Mouse (Mus musculus) CD4-positive helper T cell, adult 2 months (primary cell): ENCODE measurements around the gene Trap1.
"Not testable (repeated sequence)": the region's sequence is repeated elsewhere in the genome, so short reads cannot be mapped to it uniquely, and the experiment has no call there.

Experiments
- DNase-seq: peaks from one replicate; pipeline ENCODE4 v3.0.0-alpha.2; 2012; ENCODE audit warnings: low read depth, missing footprints, low spot score

Trap1 gene

DNA sequence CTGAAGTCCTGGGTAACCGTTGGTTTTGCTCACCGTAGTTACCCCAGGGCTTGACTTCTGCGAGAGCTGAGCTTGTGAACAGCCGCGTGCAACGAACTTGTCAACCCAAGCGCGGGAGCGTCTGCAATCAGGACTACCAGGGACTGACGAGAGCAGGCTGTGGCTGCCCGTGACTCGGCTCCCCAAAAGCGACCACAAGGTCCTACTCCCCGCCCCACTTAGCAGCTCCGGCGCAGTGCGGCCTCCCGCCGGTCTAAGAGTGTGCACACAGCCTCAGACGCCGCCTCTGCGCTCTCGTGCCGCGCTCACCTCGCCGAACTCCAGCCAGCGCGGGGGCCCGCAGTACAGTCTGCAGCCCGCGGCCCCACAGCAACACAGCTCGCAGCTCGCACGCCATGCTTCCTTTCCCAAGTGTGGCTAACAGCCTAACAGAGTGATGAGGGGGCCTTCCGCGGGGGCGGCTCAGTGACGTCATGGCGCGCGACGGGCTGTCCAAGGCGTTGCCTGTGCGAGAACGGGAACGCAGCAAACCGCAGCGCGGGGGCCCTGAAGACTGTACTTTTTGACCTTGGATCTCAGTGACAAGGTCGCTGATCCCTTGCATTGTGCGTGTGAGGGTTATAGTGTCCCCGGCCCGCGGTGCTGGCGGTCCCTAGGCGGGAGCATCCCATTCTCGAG, at the start of gene Trap1:
Gene Trap1 (minus strand): TSS at position 444 of the 678 bp plus-strand sequence.
- peak; percentile 94 for DNase-seq

DNA sequence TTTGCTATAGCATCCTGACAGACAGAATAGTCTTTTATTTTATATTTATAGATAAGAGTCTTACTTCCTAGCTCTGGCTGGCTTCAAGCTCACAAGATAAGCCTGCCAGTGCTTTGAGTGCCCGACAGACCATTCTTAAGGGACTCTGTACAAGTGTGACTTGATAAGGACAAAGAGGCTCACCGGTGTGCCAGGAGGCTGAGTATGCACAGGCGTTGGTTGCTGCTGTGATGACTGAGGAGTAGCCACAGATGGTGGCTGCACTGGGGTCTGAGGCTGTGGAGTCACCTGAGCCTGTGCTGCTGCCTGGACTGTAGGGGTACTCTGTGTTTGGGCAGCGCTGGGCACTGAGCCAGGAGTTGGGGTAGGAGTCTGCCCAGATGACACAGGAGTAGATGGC, 39.4 kb upstream of the Trap1 start:
- no peak for DNase-seq

DNA sequence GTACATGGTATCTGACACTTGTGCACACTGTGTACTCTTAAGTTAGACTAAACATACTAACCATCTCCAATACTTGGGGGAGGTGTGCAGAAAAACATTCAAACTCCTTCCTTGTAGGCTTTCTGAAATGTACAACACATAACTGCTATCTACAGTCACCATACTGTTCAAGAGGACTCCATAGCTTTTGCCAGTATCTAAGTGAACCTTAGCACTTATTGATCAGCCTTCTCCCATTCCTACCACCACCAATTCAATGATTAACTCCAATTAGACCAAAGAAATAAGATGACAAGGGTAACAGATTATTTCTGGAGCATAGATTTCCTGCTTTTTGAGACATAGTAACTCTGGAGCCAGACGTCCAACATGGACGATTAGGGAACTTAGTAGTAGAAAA, 22.7 kb upstream of the Trap1 start:
- DNase-seq, result no peak

DNA sequence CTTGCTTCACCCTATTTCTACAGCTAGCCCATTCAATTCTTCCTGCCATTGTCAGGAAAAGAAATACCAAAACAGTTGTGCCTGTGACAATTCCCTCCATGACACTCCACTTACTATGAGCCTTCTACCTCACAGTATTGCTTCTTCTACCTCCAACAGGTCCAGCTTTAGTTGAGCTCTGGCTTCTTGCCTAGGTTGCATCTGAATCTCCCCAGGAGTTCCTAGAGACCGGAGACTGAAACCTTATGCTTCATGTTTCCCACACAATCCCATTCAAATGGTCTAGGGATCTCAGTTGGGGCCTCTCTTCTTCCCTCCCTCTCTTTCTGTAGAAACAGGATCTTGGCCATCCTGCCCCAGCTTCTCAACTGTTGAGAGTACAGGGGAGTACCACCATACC, 19.9 kb upstream of the Trap1 start:
- DNase-seq, result no peak

DNA sequence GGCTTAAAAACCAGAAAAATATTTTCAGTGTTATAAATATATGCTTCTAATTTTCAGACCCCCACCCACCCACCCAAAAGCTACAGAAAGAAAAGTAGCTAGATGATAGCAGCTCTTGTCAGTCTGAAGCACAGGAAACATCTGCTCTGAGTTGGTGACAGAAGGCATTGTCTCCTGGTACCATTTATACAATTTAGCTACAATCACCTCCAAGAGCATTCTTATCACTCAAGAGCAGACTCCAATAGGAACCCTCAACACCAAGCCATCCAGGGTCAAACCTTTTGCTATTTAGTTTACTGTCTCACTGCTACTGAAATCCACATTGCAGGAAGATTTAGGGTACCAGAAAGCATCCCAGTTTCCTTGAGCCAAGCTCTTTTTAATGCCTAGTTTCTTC, 19.3 kb upstream of the Trap1 start:
- no peak for DNase-seq

DNA sequence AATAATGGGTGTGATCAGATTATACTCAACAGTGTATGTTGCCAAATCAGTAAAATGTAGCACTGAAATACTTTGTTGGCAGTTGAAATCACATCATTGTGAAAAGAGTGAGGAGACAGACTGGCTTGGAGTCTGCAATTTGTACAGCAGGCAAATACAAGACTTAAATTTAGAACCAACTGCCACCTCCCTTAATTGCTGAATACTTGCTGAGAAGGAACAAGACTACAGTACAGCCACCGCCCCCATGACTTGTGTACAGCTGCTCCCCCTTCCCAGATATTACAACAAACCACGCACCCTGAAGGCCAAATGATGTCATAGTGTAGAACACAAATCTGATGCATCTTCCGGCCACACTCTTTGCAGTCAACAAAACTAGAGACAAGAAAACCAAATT, 18.5 kb upstream of the Trap1 start:
- DNase-seq, result no peak

DNA sequence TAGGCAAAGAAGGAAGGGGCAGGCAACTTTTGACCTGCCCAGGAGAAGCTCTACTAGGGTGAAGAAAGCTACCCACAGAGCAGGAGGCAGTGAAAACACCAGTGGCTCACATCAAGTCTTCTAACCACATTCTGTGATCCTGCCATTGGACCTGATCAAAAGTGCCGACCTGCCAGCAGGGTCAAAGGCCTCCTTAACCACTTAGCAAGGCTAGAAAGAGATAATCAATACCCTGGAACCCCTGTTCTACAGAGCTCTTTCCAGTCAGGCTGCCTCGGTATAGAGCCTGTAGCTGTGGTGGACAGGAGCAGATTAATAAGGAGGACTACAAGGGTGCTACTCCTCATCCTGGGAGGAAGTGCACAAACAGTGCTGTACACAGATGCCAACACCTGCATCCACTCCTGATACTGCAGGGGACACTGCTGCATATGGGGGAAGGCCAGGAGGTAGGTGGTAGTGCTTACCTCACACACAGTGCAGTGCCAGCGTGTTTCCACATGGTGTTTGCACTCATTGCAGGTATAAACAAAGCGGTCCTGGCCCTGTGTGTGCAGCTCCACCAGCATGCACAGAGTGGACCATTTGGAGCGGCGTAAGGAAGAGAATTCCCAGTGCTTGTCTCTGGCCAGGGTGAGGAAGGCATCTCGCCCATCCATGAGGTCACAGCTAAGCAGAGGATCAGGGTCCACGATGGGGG, 9.7 kb upstream of the Trap1 start:
- DNase-seq, result no peak

DNA sequence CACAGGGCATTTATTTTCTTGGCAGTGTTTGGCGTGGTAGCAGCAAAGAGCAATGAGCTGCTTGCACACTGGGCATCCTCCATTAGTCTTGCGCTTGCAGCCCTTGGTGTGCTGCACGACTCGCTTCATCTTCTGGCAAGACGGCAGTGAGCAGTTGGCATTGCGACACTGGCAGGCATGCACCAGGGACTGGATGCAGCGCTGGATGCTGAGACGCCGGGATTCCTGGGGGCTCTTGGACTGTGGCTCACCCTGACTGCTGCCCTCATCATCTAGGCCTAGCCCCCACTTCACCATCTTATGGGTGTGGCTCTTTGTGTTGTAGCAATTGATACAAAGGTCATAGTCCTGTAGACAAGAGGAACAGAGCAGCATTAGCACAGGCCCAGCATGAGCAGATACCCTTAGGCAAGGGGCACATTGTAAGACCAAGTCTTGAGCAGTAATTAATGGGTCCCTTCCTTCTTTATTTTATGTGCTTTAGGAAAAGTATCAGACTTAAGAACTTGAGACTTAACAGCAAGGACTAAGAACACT, 8.3 kb upstream of the Trap1 start:
- no peak for DNase-seq

DNA sequence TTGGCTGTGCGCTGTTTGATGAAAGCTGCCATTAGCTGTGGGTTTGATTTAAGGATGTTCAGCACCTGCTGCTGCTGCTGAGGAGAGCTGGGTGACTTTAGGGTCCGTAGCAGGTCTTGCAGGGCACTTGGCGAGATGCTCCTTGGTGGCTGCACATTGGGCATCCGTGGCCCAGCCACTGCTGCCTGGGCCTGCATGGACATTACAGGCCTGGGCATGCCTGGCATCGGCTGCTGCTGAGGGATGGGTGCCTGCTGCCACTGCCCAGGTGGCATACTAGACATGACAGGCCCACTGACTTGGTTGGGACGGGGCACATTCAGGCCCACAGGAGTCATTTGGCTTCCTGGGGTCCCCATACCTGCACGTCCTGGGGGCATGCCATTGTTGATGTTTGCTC, 7.4 kb upstream of the Trap1 start:
- DNase-seq, result no peak

DNA sequence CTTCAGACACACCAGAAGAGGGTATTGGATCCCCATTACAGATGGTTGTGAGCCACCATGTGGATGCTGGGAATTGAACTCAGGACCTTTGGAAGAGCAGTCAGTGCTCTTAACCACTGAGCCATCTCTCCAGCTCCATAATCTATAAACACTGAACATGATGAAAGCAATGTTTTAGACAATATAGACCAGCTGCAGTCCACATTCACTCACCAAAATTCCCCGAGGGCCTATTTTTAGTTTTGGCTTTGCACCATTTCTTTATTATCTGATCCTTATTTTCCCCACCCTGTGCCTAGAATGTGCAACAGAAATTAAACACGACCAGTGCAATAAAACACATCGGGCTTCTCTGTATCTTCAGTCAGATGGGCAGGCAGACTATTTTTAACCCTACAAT, 2.8 kb upstream of the Trap1 start:
- not testable (repeated sequence) for DNase-seq

DNA sequence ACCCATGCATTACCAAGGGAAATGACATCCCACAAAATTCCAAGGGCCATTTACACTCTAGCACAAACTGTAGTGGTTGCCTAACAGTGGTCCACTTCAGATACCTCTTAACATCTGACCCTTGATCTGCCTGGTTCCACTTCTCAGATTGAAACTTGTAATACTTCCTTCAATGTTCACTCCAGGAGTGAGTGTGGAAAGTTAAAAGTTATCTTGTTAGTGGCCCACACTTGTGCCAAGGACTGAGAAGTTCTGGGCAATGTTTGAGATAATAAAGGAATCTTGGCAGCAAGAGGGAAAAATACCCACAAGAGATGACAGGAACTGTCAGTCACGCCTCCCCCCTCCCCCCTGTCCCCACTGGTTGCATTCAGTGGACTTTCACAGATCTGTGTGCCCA, 2.0 kb upstream of the Trap1 start:
- no peak for DNase-seq

DNA sequence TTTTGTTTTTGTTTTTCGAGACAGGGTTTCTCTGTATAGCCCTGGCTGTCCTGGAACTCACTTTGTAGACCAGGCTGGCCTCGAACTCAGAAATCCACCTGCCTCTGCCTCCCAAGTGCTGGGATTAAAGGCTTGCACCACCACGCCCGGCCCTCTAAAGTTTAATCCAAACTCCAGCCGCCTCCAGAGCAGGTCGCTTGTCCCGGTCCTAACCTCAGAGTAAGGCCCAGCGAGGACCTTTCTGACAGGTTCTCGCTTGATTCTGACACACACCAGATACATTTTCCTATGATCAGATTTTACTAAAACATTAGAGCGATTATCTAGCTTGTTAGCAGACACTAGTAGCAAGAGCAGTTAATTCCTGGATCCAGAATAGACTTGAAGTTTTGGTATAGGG, 675 bp upstream of the Trap1 start:
- not testable (repeated sequence) for DNase-seq

DNA sequence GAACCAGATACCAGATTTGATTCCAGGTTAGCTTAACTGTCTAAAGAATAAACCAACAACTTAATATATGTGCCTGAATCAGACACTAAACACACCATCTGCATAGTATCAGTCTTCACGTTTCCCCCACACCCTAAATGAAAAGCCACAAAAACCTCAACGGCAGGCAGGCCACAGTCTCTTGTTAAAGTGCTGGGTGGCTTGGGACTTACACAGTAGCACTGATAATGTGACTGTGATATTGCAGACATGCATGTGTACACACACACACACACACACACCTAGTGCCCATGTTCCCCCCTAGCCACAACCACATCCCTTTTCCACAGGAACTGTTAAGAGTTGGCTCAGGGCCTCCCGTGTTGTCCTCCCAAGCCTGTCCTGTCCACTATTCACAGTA, 2.8 kb downstream of the Trap1 start:
- peak; percentile 42 for DNase-seq

DNA sequence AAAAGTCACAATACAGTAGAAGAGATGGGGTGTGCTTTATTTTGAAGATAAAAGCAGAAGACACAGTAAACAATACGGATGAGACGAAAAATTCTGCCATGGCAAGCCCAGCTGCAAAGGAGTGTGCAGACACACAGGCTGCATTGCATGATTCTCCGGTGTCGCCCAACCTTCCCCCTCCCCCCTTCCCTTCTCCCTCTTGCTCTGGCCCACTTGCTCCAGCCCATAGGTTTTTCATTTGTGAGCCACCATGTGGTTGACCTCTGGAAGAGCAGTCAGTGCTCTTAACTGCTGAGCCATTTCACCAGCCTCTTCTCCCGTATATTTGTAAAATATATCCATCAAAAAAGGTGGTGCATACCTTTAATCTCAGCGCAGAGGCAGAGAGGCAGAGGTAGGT, 3.3 kb downstream of the Trap1 start:
- no peak for DNase-seq

DNA sequence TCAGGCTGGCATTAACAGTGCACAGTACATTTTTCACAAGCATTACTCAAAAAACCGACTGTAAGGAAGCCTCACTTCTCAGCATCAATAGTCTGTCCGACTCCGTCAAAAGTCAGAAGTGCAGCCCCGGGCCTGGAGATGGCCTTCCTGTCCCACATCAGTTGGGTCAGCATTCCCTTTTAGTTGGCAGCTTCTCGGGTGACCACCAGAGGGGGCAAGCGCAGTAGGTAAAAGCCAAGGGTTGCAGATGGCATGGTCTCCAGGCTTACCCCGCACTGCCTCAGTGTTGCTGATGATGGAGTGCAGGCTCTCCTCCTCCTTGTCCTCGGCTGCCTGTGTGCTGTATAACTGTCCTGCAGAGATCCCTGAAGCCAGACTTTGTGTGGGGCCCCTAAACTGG, 9.0 kb downstream of the Trap1 start:
- peak; percentile 50 for DNase-seq

DNA sequence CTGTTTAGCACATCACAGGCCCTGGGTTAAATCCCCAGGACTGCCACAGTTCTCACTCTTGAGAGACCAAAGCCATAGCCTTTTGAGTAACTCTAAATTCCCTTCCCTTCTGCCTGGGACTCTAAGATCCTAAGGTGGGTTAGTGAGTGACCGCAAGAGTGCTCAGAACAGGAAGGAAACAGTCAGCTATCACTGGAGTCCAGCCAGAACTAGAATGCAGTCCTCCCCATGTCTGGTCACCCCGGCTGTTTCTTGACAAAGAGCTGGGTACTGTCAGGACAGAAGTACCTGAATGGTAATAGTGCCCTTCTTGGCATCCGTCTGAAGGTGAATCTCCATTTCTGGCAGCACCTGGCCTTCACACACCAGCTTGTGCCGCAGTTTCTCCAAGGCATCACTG, 12.7 kb downstream of the Trap1 start:
- DNase-seq, result no peak

DNA sequence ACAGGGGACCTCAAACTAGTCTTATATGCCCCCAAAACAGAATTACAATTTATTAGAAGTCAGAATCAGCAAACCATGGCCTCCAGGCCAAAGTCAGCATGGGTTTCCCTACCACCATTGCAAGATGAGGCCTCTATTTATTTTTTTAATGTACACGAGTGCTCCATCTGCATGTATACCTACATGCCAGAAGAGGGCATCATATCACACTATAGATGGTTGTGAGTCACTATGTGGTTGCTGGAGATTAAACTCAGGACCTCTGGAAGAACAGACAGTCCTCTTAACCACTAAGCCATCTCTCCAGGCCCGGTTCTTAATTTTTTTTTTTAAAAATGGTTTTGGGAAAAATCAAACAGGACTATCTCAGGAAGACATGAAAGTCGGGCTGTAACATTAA, 23.8 kb downstream of the Trap1 start:
- no peak for DNase-seq

DNA sequence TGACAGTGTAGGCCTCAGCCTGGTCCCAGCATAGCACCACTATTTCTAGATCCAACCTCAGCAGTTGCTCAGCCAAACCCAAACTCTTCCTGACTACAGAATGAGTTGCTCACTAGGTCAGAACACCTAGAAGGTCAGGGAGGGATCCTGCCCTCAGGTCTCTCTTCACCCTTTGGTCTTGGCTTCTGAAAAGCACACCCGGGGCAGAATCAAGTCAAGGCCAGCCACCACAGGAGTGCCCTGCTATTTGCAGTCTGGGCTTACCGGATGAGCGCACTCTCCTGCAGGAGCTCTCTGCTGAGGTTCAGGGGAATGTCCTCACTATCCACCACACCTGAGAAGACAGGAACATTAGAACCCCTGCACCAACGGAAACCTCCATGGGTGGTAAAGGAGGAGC, 25.0 kb downstream of the Trap1 start:
- DNase-seq, result no peak

DNA sequence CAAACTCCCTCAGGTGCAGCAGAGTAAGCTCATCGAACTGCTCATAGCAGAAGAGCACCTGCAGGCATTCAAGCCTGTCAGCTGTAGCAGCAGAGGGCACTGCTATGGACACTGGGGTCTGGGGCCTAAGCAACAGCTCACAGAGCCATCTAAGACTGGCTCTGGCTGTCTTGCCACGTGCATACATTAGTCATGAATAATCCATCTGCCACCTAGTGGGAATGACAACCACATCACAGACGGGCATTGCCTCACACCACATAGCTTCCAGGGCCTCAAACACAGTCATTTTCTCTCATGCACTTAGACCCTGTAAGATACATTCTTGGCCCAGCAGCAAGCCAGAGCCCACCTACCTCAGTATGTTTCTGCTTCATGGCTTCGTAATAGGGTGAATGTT, 32.1 kb downstream of the Trap1 start:
- DNase-seq, result no peak

DNA sequence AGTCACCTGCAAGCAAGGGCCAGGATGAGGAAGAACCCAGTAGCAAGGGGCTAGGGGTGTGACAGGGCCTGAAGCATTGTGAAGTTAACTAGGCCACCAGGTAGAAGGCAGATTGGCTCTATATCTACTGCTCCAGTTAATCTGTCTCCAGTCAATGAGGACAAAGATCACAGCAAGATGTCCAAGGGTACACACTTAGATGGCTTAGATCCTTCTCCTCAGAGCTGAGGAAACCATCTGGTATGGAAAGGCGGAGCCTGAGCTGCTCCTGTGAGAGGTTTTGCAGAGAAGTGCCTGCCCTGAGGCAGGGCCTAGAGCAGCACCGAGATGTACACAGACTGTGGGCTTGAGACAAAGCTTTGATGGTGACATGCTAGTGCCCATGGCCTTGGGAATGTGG, 33.5 kb downstream of the Trap1 start:
- DNase-seq, result no peak

DNA sequence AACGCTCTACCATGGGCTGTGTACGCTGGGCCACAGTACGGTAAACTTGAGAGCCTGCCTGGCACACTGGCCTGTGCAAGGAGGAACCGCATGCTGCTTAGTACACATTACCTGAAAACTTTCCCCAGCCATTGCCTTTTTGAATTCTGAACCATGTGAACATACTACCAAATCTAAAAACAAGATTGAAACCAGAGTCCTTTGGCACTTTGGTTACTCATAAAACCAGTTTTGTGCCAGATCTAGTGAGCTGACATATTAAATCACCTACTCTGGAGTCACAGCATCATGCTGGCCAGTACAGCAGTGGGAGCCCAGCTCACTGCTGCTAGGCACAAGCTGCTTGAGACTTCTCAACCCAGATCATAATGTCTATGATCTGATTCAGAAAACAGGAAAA, 36.0 kb downstream of the Trap1 start:
- no peak for DNase-seq

DNA sequence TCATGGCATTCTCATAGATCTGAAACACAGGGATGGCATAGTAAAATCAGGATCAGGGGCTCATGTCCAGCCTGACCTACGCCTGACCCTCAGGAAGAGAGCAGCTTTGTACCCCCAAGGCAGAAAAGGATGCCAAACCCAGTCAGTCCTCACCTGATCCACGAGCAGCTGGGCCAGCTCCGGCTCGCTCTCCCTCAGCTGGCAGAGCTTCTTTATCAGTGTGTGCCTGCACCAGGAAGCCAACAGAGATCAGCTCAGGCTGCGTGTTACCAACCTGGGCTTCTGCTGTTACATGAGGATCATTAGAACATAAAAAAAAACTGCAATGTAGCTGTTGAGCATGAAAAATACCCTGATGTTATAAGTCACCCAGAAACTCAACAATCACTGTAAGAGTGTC, 37.4 kb downstream of the Trap1 start:
- DNase-seq, result no peak

DNA sequence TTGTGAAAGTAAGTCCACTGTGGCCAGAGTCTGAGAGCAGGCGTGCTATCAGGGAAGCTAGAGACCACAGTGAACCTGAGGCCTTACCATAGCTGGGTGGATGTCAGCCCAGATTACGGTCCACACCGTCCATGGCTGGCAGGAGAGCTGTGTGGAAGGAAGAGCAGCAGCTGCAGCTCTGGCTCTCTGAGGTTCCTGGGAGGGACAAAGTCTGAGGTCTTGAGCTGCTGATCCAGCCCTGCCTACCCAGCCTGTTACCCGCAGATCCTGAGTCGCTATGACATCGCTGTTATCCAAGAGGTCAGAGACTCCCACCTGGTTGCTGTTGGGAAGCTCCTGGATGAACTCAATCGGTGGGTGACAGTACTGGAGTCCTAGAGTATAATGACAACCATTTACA, 39.9 kb downstream of the Trap1 start:
- DNase-seq, result no peak
